Mouse (Mus musculus) liver, embryonic 13.5 days (tissue): Measurements from ENCODE around the gene Olfm1. TPM values are rescaled to one million over a fixed set of nuclear protein-coding genes. Genes with fewer than 3 reads are reported as not detected.

Experiments used
- ATAC-seq: fragments of 200-750 bp; cut with Nextera tagmentation; 2 replicates; pipeline ENCODE4 v1.8.0; 2017; ENCODE audit warnings: low read depth, mild to moderate bottlenecking, moderate number of reproducible peaks, moderate library complexity
- DNase-seq: peaks from one replicate; pipeline ENCODE4 v3.0.0; 2022
- H3K27ac ChIP-seq: fragments of 300-500 bp; sonication (generic); 2 replicates; pipeline ENCODE4 v1.5.1; 2015; ENCODE audit warnings: moderate library complexity, mild to moderate bottlenecking, inconsistent platforms
- H3K27me3 ChIP-seq: fragments of 300-500 bp; sonication (generic); 2 replicates; pipeline ENCODE4 v1.6.1; 2015; ENCODE audit warnings: mild to moderate bottlenecking, inconsistent platforms
- H3K36me3 ChIP-seq: fragments of 300-500 bp; sonication (generic); 2 replicates; pipeline ENCODE4 v1.6.1; 2015; ENCODE audit warnings: mild to moderate bottlenecking, inconsistent platforms
- H3K4me1 ChIP-seq: fragments of 300-500 bp; sonication (generic); replicated peaks from 2 replicates; pipeline ENCODE4 v1.6.1; 2015; ENCODE audit warnings: inconsistent platforms
- H3K4me2 ChIP-seq: fragments of 300-500 bp; sonication (generic); 2 replicates; pipeline ENCODE4 v1.6.1; 2015; ENCODE audit warnings: inconsistent platforms, mild to moderate bottlenecking, moderate library complexity
- H3K4me3 ChIP-seq: fragments of 300-500 bp; sonication (generic); replicated peaks from 2 replicates; pipeline ENCODE4 v1.5.1; 2015; ENCODE audit warnings: mild to moderate bottlenecking, inconsistent platforms
- H3K9ac ChIP-seq: fragments of 300-500 bp; sonication (generic); 2 replicates; pipeline ENCODE4 v1.6.1; 2015; ENCODE audit warnings: mild to moderate bottlenecking, inconsistent platforms
- H3K9me3 ChIP-seq: fragments of 300-500 bp; sonication (generic); replicated peaks from 2 replicates; pipeline ENCODE4 v1.6.1; 2016; ENCODE audit warnings: inconsistent platforms
- WGBS: fragments of 180-500 bp; shearing (Covaris S2); methylation state at CpG from one replicate; pipeline ENCODE4 v1.1.7; 2015; ENCODE audit not compliant: insufficient replicate concordance; 5-methylcytosine and 5-hydroxymethylcytosine counted together
- polyA plus RNA-seq: library from polyadenylated mRNA; unstranded; fragments of >200 nt; fragmentation: Nextera tagmentation; extraction: Ambion mirVana; gene quantifications from 2 replicates; pipeline ENCODE4 v1.2.1, GENCODE M21; 2015

The Olfm1 gene
- polyA plus RNA-seq, 1 experiment from 2014 or later: 1.6 TPM

- Histone ChIP-seq H3K27me3 (0 out of 2 replicates have a peak, but pooled peaks cover 3% of the 10 kb centered on the region), H3K27ac (no peak overlapping the region), H3K9me3 (no peaks in the 10 kb centered on the region), H3K4me2 (no peak overlapping the region), H3K36me3 (no peaks in the 10 kb centered on the region), H3K4me1 (no peaks in the 10 kb centered on the region), H3K4me3 (no peak overlapping the region), H3K9ac (no peak overlapping the region)
- DNase-seq (no peak), ATAC-seq (no peak)
- 75% methylated on average over 1 of the region's 1 CpGs for WGBS
These were observed 25.0 kb downstream of the Olfm1 start for GRCm38 (mm10) chr2:28217783-28218182.

- 55% methylated on average over 7 of the region's 7 CpGs for WGBS
- no peaks in the 10 kb centered on the region for H3K36me3 ChIP-seq
- H3K9me3 ChIP-seq: no peaks in the 10 kb centered on the region
- no peak overlapping the region for H3K4me2 ChIP-seq
- H3K4me1 ChIP-seq: no peaks in the 10 kb centered on the region
- H3K27me3 ChIP-seq: no peaks in the 10 kb centered on the region
- H3K9ac ChIP-seq: no peak overlapping the region
- no peak for DNase-seq
- no peak overlapping the region for H3K4me3 ChIP-seq
- H3K27ac ChIP-seq: no peak overlapping the region
- ATAC-seq: no peak
These were observed 26.0 kb downstream of the Olfm1 start for GRCm38 (mm10) chr2:28218651-28219356.

- Histone ChIP-seq H3K9ac (no peak overlapping the region), H3K36me3 (no peaks in the 10 kb centered on the region), H3K9me3 (no peaks in the 10 kb centered on the region), H3K4me1 (no peaks in the 10 kb centered on the region), H3K27ac (no peak overlapping the region), H3K4me3 (no peak overlapping the region), H3K4me2 (no peak overlapping the region), H3K27me3 (no peaks in the 10 kb centered on the region)
- ATAC-seq (no peak), DNase-seq (no peak)
- 48% methylated on average over 1 of the region's 1 CpGs for WGBS
These were observed 26.8 kb downstream of the Olfm1 start for GRCm38 (mm10) chr2:28219625-28220024.

- Histone ChIP-seq H3K4me2 (no peak overlapping the region), H3K27me3 (no peaks in the 10 kb centered on the region), H3K9me3 (no peaks in the 10 kb centered on the region), H3K4me1 (no peaks in the 10 kb centered on the region), H3K4me3 (no peak overlapping the region), H3K9ac (no peak overlapping the region), H3K36me3 (no peaks in the 10 kb centered on the region), H3K27ac (no peak overlapping the region)
- 50% methylated on average over 2 of the region's 2 CpGs for WGBS
- ATAC-seq: no peak
- no peak for DNase-seq
These were observed 29.0 kb downstream of the Olfm1 start for GRCm38 (mm10) chr2:28221803-28222202.

GRCm38 (mm10) chr2:28224819-28225218 lies 32.0 kb downstream of the Olfm1 start:
- H3K9ac ChIP-seq: no peak overlapping the region
- no peak for DNase-seq
- no peaks in the 10 kb centered on the region for H3K9me3 ChIP-seq
- no peaks in the 10 kb centered on the region for H3K4me1 ChIP-seq
- ATAC-seq: no peak
- no peak overlapping the region for H3K27ac ChIP-seq
- no peak overlapping the region for H3K4me2 ChIP-seq
- H3K36me3 ChIP-seq: no peaks in the 10 kb centered on the region
- no peak overlapping the region for H3K4me3 ChIP-seq
- 60% methylated on average over 5 of the region's 5 CpGs for WGBS
- H3K27me3 ChIP-seq: no peaks in the 10 kb centered on the region

GRCm38 (mm10) chr2:28225906-28226305 lies 33.1 kb downstream of the Olfm1 start:
- Histone ChIP-seq H3K4me2 (no peak overlapping the region), H3K4me1 (no peaks in the 10 kb centered on the region), H3K9me3 (no peaks in the 10 kb centered on the region), H3K4me3 (no peak overlapping the region), H3K9ac (no peak overlapping the region), H3K36me3 (no peaks in the 10 kb centered on the region), H3K27me3 (no peaks in the 10 kb centered on the region), H3K27ac (no peak overlapping the region)
- WGBS: 56% methylated on average over 3 of the region's 3 CpGs
- no peak for ATAC-seq
- DNase-seq: no peak

GRCm38 (mm10) chr2:28226971-28227370 lies 34.2 kb downstream of the Olfm1 start:
- no peak for DNase-seq
- Histone ChIP-seq H3K4me2 (no peak overlapping the region), H3K4me3 (no peak overlapping the region), H3K9ac (no peak overlapping the region), H3K36me3 (no peaks in the 10 kb centered on the region), H3K4me1 (no peaks in the 10 kb centered on the region), H3K27ac (no peak overlapping the region), H3K27me3 (no peaks in the 10 kb centered on the region), H3K9me3 (no peaks in the 10 kb centered on the region)
- no peak for ATAC-seq
- WGBS: 57% methylated on average over 5 of the region's 5 CpGs

- Histone ChIP-seq H3K27me3 (no peaks in the 10 kb centered on the region), H3K9ac (no peak overlapping the region), H3K36me3 (no peaks in the 10 kb centered on the region), H3K4me1 (no peaks in the 10 kb centered on the region), H3K9me3 (no peaks in the 10 kb centered on the region), H3K27ac (no peak overlapping the region), H3K4me3 (no peak overlapping the region), H3K4me2 (no peak overlapping the region)
- ATAC-seq: no peak
- DNase-seq: no peak
- WGBS: 51% methylated on average over 8 of the region's 8 CpGs
These were observed 34.9 kb downstream of the Olfm1 start for GRCm38 (mm10) chr2:28227589-28228191.

GRCm38 (mm10) chr2:28228364-28228763 lies 35.6 kb downstream of the Olfm1 start:
- no peak for ATAC-seq
- no peak overlapping the region for H3K4me3 ChIP-seq
- no peak overlapping the region for H3K9ac ChIP-seq
- no peaks in the 10 kb centered on the region for H3K36me3 ChIP-seq
- no peaks in the 10 kb centered on the region for H3K9me3 ChIP-seq
- WGBS: 74% methylated on average over 4 of the region's 4 CpGs
- H3K27ac ChIP-seq: no peak overlapping the region
- H3K4me2 ChIP-seq: no peak overlapping the region
- no peaks in the 10 kb centered on the region for H3K27me3 ChIP-seq
- no peaks in the 10 kb centered on the region for H3K4me1 ChIP-seq
- no peak for DNase-seq

GRCm38 (mm10) chr2:28235129-28235528 lies 42.3 kb downstream of the Olfm1 start:
- no peak overlapping the region for H3K27ac ChIP-seq
- H3K4me3 ChIP-seq: no peak overlapping the region
- no peak overlapping the region for H3K4me2 ChIP-seq
- DNase-seq: no peak
- H3K27me3 ChIP-seq: no peaks in the 10 kb centered on the region
- H3K4me1 ChIP-seq: no peaks in the 10 kb centered on the region
- no peak for ATAC-seq
- no peaks in the 10 kb centered on the region for H3K36me3 ChIP-seq
- H3K9me3 ChIP-seq: no peaks in the 10 kb centered on the region
- 49% methylated on average over 4 of the region's 4 CpGs for WGBS
- no peak overlapping the region for H3K9ac ChIP-seq

GRCm38 (mm10) chr2:28236447-28236846 lies 43.7 kb downstream of the Olfm1 start:
- 58% methylated on average over 6 of the region's 6 CpGs for WGBS
- DNase-seq: no peak
- no peak for ATAC-seq
- Histone ChIP-seq H3K4me1 (no peaks in the 10 kb centered on the region), H3K9me3 (no peaks in the 10 kb centered on the region), H3K27ac (no peak overlapping the region), H3K4me3 (no peak overlapping the region), H3K4me2 (no peak overlapping the region), H3K27me3 (no peaks in the 10 kb centered on the region), H3K36me3 (no peaks in the 10 kb centered on the region), H3K9ac (no peak overlapping the region)

GRCm38 (mm10) chr2:28239616-28240015 lies 46.8 kb downstream of the Olfm1 start:
- Histone ChIP-seq H3K4me1 (no peaks in the 10 kb centered on the region), H3K9ac (no peak overlapping the region), H3K27me3 (no peaks in the 10 kb centered on the region), H3K36me3 (no peaks in the 10 kb centered on the region), H3K27ac (no peak overlapping the region), H3K4me2 (no peak overlapping the region), H3K4me3 (no peak overlapping the region), H3K9me3 (no peaks in the 10 kb centered on the region)
- ATAC-seq: no peak
- WGBS: 53% methylated on average over 8 of the region's 8 CpGs
- DNase-seq: no peak
